Mouse (Mus musculus): ENCODE measurements at regions not wholly inside any gene's neighbourhood (a gene's known extent, or its start where the extent isn't known, plus 50 kb on each side); places are given as distances from the start of the nearest gene placed in this dataset.
"Not testable (repeated sequence)": the region's sequence is repeated elsewhere in the genome, so short reads cannot be mapped to it uniquely, and the experiment has no call there.

DNA sequence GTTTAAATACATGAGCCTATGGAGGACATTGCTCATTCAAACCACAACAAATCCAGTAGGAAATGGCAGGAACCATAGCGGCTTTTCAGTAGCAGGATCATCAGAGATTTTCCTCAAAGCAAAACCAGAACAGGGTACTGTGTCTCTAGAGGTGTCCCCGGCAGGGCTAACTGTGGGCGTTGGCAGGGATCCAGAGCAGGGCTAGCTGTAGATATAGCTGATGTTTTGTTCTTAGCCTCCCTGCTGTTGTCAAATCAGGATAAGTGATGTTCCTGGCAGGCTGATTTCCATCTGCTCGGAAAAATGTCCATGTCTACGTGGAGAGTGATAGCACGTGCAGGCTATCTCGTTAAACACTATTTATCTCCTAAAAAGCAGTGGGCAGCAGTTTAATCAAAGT, 297.6 kb downstream of the Abcc12 start:
- DNase-seq (ENCODE audit: low spot score in 2 of 2), result peak in 1 of 2 experiments; percentile 15

DNA sequence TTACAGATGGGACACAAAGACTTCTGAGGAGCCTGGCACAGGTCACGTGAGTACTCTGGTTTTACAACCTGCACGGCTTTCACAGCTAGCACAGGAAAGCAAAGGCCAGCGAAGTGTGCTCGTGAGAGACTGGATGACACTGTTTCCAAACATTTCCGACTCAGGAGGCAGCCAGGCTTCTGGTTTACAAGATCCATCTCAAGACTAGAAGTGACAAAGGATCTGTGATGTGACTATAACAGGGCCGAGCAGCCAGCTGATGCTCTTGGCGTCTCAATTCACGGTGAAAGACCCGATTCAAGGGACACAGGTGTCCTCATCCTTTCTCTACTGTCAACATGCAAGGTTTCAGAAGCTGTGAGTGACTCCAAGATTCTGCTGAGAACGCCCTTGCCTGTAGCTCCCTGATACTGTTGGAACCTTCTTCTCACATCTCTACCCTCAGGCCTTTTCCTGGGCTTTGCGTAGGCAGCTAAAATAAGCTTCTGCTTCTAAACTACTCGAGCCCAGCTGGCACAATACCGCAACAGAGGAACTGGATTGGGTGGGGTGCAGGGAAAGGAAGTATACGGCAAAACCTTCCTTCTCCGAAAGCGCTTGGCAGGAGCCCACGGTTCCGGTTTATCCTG, 300.3 kb downstream of the Abcc12 start:
- DNase-seq (ENCODE audit: low spot score in 2 of 2), result peak; percentile 21 to 34

DNA sequence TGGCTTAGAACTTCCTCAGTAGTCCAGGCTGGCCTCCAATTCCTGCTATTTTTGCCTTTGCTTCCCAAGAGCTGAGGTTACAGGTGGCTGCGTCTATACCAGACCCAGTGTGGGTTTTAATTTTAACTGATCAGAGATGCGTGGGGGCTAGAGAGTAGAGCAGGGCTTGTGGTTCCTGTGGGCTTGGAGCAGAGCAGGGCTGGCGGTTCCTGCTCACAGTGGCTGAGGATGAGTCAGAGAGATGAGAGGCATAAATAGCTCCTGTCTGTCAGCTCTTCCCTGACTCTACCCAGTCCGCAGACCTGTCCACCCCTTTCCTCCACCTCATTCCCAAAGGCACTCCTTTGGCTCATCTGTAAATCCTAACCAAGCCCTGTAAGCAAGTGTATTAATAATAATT, 304.8 kb downstream of the Abcc12 start:
- DNase-seq (ENCODE audit: low spot score in 2 of 2), result no peak

DNA sequence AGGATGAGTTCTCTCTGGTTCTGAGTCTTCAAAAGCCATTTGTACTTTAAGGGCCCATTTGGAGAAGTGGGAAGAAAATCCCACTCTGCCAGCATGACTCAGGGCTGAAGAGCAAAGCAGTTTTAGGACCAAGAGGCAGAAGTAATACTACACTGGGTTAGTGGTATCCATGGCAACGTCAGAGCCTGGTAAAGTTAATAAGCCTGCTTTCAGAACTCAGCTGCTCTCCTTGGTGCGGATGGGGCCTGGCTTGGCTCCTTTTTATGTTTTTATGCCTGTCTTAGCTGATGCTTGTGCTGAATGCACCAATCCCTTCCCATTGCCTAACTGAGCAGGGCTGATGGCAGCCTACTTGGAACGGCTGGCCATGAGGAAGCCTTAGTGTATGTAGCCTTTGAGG, 306.7 kb downstream of the Abcc12 start:
- peak; percentile 13 to 49 for DNase-seq (ENCODE audit: low spot score in 2 of 2)

DNA sequence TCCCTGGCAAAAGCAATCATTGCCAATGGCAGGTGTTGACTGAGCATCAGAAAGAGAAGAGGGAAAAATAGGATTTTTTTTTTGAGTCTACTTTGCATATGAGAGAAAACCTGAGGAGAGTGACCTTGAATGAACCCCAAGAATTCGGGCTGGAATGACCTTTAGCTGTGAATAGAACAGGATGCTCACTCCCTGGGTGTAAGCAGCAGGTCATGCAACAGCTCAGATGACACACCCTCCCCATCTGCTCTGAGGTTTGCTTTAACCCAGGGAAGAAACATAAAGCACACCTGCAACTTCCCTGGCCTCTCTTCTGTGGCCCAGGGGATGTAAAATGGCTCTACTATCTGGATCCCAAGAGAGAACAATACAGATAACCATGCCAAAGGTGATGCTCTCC, 307.9 kb downstream of the Abcc12 start:
- DNase-seq (ENCODE audit: low spot score in 2 of 2), result no peak

DNA sequence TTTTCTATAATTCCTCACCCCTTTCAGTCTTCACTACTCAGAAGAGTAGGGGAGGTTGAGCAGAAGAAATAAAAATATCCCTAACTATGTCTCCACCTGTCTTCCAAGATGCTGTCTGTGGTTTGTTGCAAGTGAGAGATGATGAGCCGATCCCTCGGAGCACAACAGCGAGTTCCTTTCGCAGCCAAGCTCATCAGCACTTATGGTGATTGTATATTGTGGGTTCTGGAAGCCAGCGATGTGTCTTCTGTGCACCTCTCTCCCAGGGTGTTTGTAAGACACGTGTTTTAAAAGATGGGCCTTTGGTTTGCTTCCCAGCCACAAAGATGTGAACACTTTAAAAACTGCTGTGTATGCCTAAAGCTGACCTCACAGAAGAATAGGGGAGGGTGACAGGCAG, 309.0 kb downstream of the Abcc12 start:
- no peak for DNase-seq (ENCODE audit: low spot score in 2 of 2)

DNA sequence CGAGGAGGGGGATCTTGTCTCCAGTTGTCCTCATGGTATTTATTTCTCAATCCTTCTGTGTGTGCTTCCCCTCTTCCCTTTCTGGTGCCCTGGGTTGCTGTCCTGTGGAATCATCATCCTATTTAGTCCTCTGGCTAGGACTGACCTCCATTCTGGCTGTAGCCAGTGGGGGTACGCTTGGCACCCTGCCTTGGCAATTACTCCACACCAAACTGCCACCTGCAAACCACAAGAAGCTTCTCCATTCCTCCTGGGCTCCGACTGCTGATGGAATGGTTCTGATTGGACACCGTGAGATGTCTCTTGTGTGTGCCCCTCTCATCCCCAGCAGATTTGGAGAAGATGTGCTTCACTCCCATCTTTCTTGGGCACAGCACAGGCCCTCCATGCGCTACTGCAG, 322.5 kb downstream of the Abcc12 start:
- no peak for DNase-seq (ENCODE audit: low spot score in 2 of 2)

DNA sequence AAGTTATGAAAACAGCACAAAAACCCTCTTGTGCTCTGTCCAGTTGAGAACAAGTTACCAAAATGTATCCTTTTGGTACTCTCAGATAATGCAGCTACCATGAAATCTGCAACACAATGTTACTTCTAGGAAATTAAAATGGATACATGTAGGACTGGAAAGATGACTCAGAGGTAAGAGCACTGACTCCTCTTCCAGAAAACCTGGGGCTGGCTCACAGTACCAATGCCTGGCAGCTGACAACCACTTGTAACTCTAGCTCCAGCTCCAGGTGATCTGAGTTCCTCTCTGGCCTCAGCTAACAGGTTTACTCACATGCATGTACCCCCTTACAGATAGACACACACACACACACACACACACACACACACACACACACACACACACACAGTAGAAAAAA, 325.1 kb downstream of the Abcc12 start:
- no peak for DNase-seq (ENCODE audit: low spot score in 2 of 2)

DNA sequence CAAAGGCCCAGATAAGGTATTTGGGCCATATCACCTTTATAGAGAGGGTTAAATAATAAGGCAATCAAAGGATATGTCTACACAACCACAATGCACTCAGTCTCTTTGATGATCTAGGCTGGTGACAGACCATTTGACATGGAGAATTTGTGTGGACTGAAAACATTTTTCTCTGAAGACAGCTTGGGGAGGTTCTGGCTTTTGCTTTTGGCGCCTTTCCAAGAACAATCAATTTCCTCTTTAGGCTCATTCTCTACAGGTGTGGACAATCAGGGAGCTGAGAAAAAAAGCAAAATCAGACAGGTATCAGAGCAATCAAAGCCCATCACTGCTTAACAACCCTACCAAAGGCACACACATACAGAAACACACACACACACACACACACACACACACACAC, 325.8 kb downstream of the Abcc12 start:
- no peak for DNase-seq (ENCODE audit: low spot score in 2 of 2)

DNA sequence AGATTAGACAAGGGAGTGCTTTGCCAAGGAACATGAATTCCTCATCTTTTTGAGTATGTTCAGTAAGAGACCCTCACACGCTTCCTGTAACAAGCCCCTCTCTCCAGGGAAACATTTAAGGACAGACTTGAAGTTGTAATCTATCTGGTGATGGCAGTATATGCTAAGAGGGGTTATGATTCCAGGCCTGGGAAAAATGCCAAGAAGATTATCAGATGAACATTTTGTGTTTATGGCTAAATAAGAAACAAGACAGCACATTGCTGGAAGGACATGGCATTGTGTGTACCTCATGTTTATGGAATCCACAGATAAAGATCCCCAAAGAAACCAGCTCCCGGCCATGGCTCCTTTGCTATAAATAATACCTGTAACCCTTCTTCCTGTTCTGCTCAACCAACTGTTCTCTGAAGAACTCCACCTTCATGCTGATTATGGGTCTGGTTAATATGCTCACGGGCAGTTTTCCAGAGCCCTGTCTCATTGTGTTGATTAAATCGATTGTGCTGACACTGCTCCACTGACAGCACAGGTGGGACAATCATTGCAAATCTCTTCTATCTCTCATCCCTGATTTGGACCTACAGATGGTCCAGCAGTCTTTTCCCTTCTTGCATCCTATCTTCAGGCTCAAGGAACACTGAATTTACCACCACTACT, 327.7 kb downstream of the Abcc12 start:
- no peak for DNase-seq (ENCODE audit: low spot score in 2 of 2)

DNA sequence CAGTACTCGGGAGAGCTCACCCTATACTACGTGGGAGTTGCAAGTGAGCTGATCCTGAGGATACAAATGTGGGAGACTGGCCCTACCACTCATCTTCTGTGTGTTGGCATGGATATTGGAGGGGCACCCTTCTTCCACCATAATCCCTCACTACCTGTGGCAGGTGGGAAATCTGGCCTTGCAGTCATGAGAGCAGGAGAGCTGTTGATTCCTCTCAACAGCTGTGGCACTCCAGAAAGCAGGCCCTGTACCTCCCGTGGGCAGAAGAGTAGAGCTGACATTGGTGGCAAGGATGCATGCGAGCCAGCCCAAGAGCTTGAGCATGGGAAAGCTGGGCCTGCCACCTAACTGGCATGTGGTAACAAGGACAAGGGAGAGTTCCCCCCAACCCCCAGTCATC, 345.8 kb downstream of the Abcc12 start:
- DNase-seq (ENCODE audit: low spot score in 2 of 2), result no peak

DNA sequence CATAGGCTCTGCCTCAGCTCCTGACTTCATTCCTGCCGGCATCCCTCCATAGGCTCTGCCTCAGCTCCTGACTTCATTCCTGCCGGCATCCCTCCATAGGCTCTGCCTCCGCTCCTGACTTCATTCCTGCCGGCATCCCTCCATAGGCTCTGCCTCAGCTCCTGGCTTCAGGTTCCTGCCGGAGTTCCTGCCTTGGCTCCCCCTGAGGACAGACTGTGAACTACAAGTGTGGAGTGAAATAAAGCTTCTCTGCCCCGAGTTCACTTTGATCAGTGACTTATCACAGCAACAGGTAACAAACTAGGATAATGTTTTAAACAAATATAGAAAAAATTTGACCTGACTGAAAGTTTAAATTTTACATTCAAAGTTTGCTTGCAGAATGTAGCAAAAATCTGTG, 348.5 kb downstream of the Abcc12 start:
- DNase-seq (ENCODE audit: low spot score in 2 of 2), result not testable (repeated sequence)

DNA sequence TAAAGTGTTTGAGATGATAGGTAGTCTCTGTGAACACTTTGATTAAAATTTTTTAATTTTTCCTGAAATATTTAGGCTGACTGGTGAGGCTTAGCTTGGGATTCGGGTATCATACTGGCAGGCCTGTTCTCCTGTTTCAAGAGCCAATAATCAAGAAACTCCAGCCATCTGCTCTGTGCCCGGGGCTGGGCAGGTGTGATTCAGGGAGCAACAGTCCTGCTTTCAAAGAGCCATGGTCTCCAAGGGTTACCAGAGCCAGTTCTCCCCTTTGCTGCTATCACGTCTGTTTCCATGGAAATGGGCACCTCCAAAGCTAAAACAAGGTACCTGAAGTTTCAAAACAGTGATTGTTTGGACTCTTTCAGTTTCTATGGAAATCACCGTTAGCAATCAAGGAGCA, 355.6 kb downstream of the Abcc12 start:
- no peak for DNase-seq (ENCODE audit: low spot score in 2 of 2)

DNA sequence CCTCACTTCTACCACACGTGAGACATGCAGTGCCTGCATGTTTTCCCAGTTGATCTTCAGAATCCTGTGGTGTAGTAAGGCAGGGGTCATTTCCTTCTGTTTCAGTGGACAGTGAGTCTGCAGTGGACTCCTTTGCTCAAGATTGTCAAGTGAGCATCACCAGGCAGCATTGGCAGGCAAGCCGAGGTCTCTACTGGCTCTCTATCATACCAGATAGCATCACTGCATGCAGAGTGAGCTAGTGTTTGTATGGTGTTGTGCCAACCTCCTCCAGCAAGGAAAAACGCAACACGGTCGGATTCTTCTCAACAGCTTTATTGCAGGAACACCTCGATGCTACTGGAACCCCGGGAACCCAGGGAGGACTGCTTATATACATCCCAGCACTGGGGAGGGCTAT, 357.8 kb downstream of the Abcc12 start:
- no peak for DNase-seq (ENCODE audit: low spot score in 2 of 2)

DNA sequence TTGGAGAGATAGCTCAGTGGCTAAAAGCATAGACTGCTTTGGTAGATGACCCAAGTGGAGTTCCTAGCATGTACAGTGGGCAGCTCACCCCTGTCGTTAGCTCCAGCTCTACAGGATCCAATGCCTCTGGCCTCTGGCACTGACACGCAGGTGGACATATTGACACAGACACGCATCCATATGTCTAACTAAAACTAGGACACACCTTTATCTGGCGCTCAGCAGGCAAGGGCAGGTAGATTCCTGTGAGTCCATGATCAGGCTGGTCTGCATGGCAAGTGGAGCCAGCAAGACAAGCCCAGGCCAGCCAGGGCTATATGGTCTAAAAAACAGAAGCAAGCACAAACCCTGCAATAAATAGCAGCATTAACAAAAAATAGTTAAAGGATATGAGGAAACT, 358.3 kb downstream of the Abcc12 start:
- DNase-seq (ENCODE audit: low spot score in 2 of 2), result no peak

DNA sequence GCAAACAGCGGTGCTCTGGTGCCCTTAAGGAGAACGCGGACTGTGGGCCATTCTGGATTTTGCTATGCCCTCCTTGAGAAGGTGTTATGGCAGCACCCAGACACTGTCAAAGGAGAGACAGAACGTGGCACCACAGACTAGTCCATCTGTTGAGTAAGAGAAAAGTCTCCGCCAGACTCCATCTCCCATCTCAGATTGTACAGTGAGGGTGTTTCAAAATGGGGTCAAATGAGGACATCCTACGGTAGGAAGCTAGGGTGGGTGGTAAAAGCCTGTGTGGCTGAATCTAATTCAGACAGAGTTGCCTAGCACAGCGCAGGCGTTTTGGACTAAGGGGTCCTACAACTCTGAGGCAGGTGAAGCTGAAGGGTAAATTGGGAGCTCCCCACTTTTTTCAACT, 366.1 kb downstream of the Abcc12 start:
- no peak for DNase-seq (ENCODE audit: low spot score in 2 of 2)

DNA sequence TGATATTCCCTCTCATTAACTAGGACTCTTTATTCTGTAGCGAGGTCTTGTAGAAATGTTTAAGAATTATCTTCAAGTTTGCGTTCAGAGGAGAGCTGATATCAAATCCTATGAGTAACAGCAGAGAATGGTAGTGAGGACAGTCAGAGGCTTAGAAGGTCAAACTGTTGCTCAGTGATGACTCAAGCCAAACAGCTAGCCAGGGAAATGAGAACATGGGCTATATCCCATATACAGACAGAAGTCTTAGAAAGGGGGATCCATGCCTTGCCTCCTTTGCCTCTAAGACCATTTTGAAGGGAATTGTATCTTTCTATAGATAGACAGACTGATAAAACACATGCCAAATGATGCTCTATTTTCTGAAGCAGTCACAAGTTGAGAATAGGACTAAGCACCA, 368.0 kb downstream of the Abcc12 start:
- DNase-seq (ENCODE audit: low spot score in 2 of 2), result no peak

DNA sequence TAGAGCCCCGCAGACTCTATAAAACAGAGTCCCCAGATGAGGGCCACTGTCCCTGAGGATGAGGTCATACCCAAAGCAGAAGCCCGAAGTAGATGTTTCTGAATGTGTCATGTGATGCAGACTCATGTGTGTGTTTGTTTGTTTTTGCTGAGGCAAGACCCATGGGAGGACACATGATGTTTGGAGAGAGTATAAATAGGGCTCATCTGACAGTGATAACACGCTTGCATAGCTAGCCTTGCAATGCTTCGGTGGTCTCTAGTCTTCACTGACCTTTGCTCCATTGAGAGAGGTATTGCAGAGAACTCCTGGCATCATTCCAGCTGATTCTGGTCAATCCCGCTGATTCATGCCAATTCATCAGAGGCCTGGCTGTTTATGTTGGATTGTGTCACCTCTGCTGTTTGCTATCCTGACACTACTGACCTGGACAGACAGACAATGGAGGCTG, 368.1 kb downstream of the Phkb start:
- DNase-seq (ENCODE audit: low spot score in 2 of 2), result no peak

DNA sequence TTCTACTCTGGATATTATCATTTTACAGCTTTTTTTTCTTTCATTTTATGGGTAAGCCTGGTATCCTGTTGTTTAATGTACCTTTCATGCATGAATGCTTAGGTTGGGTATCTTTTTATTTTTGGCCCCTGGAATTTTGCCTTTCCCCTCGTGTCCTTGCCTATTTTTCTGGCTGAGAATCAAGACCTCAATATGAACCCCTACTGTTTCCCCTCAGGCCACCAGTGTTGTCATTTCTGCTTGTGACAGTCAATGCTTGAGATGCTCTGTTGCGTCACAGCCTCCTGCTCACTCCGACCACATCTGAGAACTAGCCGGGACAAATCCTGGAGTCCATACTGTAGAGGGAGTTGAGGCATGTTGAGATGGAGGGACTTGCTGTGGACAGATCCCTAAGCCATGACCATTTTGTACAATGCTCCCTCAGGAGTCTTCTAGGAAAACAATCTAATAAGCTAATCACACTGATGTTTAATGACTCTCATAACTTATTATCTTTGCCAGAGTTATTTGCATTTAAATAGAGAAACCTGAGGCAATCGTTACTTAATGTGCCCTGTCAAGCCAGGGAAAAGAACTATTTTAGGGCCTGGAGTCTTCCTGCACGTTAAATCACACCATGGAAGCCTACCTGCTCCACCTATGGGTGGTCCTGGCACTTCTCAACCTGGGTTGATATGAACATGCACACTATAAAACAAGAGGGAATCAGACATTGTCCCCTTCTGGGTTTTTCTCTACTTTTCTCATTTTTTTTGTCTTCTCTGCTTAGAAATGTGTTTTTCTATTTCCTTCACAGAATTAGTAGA, 363.9 kb downstream of the Phkb start:
- no peak for DNase-seq (ENCODE audit: low spot score in 2 of 2)

DNA sequence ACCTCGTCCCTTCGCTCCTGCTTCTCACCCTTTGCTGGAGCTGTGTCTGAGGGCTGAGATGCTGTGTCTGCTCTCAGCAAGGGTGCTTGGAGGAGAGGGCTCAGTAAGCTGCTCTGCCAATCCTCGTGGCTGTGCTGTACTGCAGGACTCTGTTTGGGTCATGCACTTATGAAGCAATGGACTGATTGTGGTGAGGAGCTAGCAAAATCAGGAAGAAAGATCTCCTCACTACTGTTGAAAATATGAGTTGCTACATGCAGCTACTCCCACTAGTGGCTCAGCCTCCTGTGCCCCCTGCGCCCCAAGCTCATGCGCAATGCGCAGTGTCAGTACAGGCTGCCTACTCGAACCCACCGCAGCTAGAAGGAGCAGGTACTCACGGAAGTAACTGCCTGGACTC, 362.3 kb downstream of the Phkb start:
- DNase-seq (ENCODE audit: low spot score in 2 of 2), result no peak

DNA sequence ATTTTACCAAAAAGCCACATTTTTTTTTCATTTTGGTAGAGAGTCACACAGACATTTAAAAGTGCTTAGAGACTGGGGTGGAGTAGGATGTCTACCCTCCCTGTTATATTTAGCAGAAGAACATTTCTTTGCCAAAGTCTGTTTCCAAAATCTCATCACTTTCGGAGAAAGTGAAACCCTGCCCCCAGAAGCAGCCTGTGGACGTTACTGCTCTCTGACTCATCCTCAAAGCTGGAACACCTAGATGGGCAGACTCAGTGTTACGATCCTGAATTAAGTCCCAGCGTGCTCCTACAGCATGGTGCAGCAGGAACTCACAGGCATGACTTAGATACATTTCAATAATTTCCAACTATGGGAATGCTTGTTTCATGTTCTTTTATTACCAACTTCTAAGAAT, 361.1 kb downstream of the Phkb start:
- DNase-seq (ENCODE audit: low spot score in 2 of 2), result no peak

DNA sequence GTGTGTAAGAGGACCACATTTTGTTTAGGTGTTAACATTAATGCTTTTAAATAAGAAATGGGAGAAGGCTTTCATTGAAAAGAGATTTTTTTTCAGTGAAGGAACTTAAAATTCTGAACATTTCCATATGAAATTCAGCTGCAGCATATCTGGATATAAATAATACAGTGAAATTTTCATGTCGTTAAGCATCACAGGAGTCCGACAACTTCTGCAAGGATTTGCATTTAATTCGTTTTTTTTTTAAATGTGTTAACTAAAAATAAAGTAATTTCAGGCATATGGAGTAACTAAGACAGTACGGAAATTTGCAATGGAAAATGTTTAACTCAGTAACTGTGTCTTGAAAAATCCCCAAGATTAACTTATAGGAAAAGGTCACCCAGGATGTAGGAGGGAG, 351.5 kb downstream of the Phkb start:
- no peak for DNase-seq (ENCODE audit: low spot score in 2 of 2)

DNA sequence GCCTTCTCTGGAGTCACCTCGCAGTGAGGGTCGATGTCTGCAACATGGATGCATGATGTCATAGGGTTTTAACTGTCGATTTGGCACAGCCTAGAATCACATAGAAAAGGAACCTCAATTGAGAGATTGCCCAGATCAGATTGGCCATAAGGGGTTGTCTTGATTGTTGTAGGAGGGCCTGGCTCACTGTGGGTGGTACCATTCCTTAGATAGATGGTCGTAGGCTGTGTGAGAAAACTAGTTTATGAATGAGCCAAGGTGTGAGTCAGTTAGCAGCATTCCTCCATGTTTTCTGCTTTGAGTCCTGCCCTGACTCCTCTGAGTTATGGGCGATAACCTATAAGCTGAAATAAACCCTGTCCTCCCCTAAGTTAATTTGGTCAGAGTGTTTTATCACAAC, 343.9 kb downstream of the Phkb start:
- DNase-seq (ENCODE audit: low spot score in 2 of 2), result no peak

All from layer of hippocampus, postnatal 14 days (tissue).